Mouse (Mus musculus) midbrain, embryonic 13.5 days (tissue): ENCODE data around the gene Samd4. TPM values are rescaled to one million over a fixed set of nuclear protein-coding genes. Genes with fewer than 3 reads are reported as not detected.

Experiments used
- ATAC-seq: fragments of 200-750 bp; cut with Nextera tagmentation; 2 replicates; pipeline ENCODE4 v1.8.0; 2017; ENCODE audit warnings: mild to moderate bottlenecking, moderate TSS enrichment, moderate library complexity
- H3K27ac ChIP-seq: fragments of 300-500 bp; sonication (generic); 2 replicates; pipeline ENCODE4 v1.5.1; 2015; ENCODE audit warnings: inconsistent platforms, mild to moderate bottlenecking, moderate library complexity
- H3K27me3 ChIP-seq: fragments of 300-500 bp; sonication (generic); 2 replicates; pipeline ENCODE4 v1.6.1; 2015; ENCODE audit warnings: mild to moderate bottlenecking, inconsistent platforms
- H3K36me3 ChIP-seq: fragments of 300-500 bp; sonication (generic); 2 replicates; pipeline ENCODE4 v1.6.1; 2015; ENCODE audit warnings: mild to moderate bottlenecking, inconsistent platforms
- H3K4me1 ChIP-seq: fragments of 300-500 bp; sonication (generic); replicated peaks from 2 replicates; pipeline ENCODE4 v1.6.1; 2015; ENCODE audit warnings: inconsistent platforms
- H3K4me2 ChIP-seq: fragments of 300-500 bp; sonication (generic); replicated peaks from 2 replicates; pipeline ENCODE4 v1.6.1; 2015; ENCODE audit warnings: moderate library complexity, mild to moderate bottlenecking, inconsistent platforms
- H3K4me3 ChIP-seq: fragments of 300-500 bp; sonication (generic); replicated peaks from 2 replicates; pipeline ENCODE4 v1.5.1; 2015; ENCODE audit warnings: mild to moderate bottlenecking, inconsistent platforms
- H3K9ac ChIP-seq: fragments of 300-500 bp; sonication (generic); replicated peaks from 2 replicates; pipeline ENCODE4 v1.6.1; 2015; ENCODE audit warnings: mild to moderate bottlenecking, inconsistent platforms
- H3K9me3 ChIP-seq: fragments of 300-500 bp; sonication (generic); 2 replicates; pipeline ENCODE4 v1.6.1; 2016; ENCODE audit warnings: mild to moderate bottlenecking, inconsistent platforms
- WGBS: fragments of 180-500 bp; shearing (Covaris S2); methylation state at CpG from one replicate; pipeline ENCODE4 v1.1.7; 2015; 5-methylcytosine and 5-hydroxymethylcytosine counted together
- microRNA-seq: library from miRNA; unstranded; fragments of <30 nt; microRNA quantifications from one replicate; pipeline ENCODE4, GENCODE M21; 2016
- polyA plus RNA-seq: library from polyadenylated mRNA; unstranded; fragments of >200 nt; fragmentation: Nextera tagmentation; extraction: Ambion mirVana; gene quantifications from 2 replicates; pipeline ENCODE4 v1.2.1, GENCODE M21; 2015

The Samd4 gene
- polyA plus RNA-seq, 1 experiment from 2014 or later, result 4.3 TPM

DNA sequence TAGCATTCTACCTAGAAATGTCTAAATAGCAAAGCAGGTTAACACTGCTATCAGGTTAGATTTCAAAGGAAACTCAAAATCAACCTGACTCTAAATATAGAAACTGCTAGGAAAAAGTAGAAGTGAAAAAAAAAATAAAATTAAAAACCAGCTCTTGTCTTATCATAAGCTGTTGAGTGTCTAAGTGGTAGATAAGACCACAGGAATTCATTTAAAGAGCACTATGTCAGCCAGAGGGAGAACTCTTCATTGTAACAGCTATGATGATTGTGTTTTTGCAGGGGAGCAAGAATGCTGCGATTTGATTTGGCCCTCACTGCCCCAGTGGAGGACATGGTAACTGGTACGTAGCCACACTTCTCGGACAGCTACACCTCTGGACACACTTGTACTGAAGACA, 271.6 kb downstream of the Samd4 start:
- H3K4me3 ChIP-seq, result no peak overlapping the region
- no peaks in the 10 kb centered on the region for H3K36me3 ChIP-seq
- no peak overlapping the region for H3K27ac ChIP-seq
- H3K27me3 ChIP-seq, result no peaks in the 10 kb centered on the region
- no peaks in the 10 kb centered on the region for H3K4me1 ChIP-seq
- WGBS, result 95% methylated on average over 3 of the region's 3 CpGs
- no peak overlapping the region for H3K9ac ChIP-seq
- H3K9me3 ChIP-seq, result no peaks in the 10 kb centered on the region
- no peak for ATAC-seq
- H3K4me2 ChIP-seq, result no peak overlapping the region

Small RNAs within 50 kb of the gene (microRNA-seq; reads per million reads assigned to microRNA genes)
- gene Mir378c, result 2.3 reads per million, percentile 5 among the genes with 10 or more reads in this experiment

Other genes starting within 250 kb of the Samd4 start
- 19.2 and 20.8 TPM in 2 replicates for gene Cdkn3, start 122.3 kb upstream of the Samd4 start, polyA plus RNA-seq
- gene Cnih1, start 94.4 kb upstream of the Samd4 start, polyA plus RNA-seq, result 180 and 187 TPM in 2 replicates
- gene Gmfb, start 60.6 kb upstream of the Samd4 start, polyA plus RNA-seq, result 101 and 110 TPM in 2 replicates
- gene Cgrrf1, start 50.7 kb upstream of the Samd4 start, polyA plus RNA-seq, result 22.6 and 25.4 TPM in 2 replicates